Mouse (Mus musculus): ENCODE results near the gene Fbxw18. TPM values are rescaled to one million over a fixed set of nuclear protein-coding genes. Genes with fewer than 3 reads are reported as not detected.
"Not testable (repeated sequence)": the region's sequence is repeated elsewhere in the genome, so short reads cannot be mapped to it uniquely, and the experiment has no call there.

Gene Fbxw18
- polyA plus RNA-seq (2015; fragmentation: Nextera tagmentation; extraction: Ambion mirVana): 0.17 TPM in 1 of 2 replicates, not detected in the other

- not testable (repeated sequence) for H3K27me3 ChIP-seq; H3K4me1 ChIP-seq (replicated peaks); H3K4me3 ChIP-seq; ATAC-seq (ENCODE audit: low FRiP score, low read depth); H3K4me2 ChIP-seq; H3K9ac ChIP-seq; H3K9me3 ChIP-seq; H3K36me3 ChIP-seq; H3K27ac ChIP-seq (replicated peaks)
- 85% methylated on average over 4 of the region's 4 CpGs for WGBS
These were observed at the start of gene Fbxw18 for GRCm38 (mm10) chr9:109702600-109702999. TSS of gene Fbxw18 (minus strand) at chr9:109702700.

GRCm38 (mm10) chr9:109745989-109746388 is 43.5 kb upstream of the Fbxw18 start, which contains the start of gene Fbxw26:
TSS of gene Fbxw26 (minus strand) at chr9:109746089.
- WGBS: 82% methylated on average over 3 of the region's 3 CpGs
- H3K36me3 ChIP-seq: not testable (repeated sequence)

GRCm38 (mm10) chr9:109685299-109685698 is 17.2 kb downstream of the Fbxw18 start:
- ATAC-seq (ENCODE audit: low FRiP score, low read depth): no peak
- Histone ChIP-seq H3K9me3 (no peaks in the 10 kb centered on the region), H3K27ac (replicated peaks) (no peak overlapping the region), H3K27me3 (no peaks in the 10 kb centered on the region), H3K4me3 (no peak overlapping the region), H3K4me1 (replicated peaks) (no peaks in the 10 kb centered on the region), H3K4me2 (no peak overlapping the region), H3K36me3 (no peaks in the 10 kb centered on the region), H3K9ac (no peak overlapping the region)
- WGBS: 7% methylated on average over 1 of the region's 1 CpGs

More at GRCm38 (mm10) chr9:109745989-109746388, 43.5 kb upstream of the Fbxw18 start, which contains the start of gene Fbxw26:
- not testable (repeated sequence) for H3K4me2 ChIP-seq; H3K9me3 ChIP-seq; H3K27me3 ChIP-seq; H3K4me3 ChIP-seq; H3K27ac ChIP-seq (replicated peaks); H3K9ac ChIP-seq; ATAC-seq (ENCODE audit: low FRiP score, low read depth); H3K4me1 ChIP-seq (replicated peaks)

DNA sequence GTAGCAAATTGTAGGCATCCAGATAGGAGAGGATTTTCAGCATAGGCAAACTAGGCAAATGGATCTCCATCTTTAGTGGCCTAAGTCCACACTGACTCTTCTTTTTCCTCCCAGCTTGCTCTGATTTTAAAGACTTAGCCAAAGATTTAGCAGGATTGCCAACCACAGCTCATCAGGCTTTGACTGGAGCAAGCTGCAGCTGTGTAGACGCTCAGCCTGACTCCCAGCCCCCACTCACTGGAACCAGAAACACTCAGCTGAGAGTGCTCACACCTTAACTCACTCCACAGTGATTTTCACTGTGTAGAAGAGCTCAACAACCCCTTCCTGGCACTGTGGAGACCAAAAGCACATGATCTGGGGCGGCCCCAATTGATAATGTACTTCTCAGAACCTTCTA is 37.9 kb downstream of the Fbxw18 start, which contains the start of gene Fbxw25:
Fbxw25 (minus strand) TSS at position 101 of the 400 bp plus-strand sequence.
- H3K4me2 ChIP-seq; H3K4me1 ChIP-seq (replicated peaks); H3K9ac ChIP-seq; H3K36me3 ChIP-seq; ATAC-seq (ENCODE audit: low FRiP score, low read depth); H3K4me3 ChIP-seq; H3K9me3 ChIP-seq; H3K27me3 ChIP-seq; H3K27ac ChIP-seq (replicated peaks): not testable (repeated sequence)
- WGBS: 72% methylated on average over 2 of the region's 2 CpGs

Other genes starting within 250 kb of the Fbxw18 start
- not detected in 2 replicates for gene Fbxw19, start 206.8 kb downstream of the Fbxw18 start, polyA plus RNA-seq (2015; fragmentation: Nextera tagmentation; extraction: Ambion mirVana)
- 0.10 and 0.14 TPM in 2 replicates for gene Fbxw15, start 134.4 kb downstream of the Fbxw18 start, polyA plus RNA-seq (2015; fragmentation: Nextera tagmentation; extraction: Ambion mirVana)
- 0.14 TPM in 1 of 2 replicates, not detected in the other for gene Fbxw24, start 76.6 kb downstream of the Fbxw18 start, polyA plus RNA-seq (2015; fragmentation: Nextera tagmentation; extraction: Ambion mirVana)
- gene Fbxw25, start 38.0 kb downstream of the Fbxw18 start, polyA plus RNA-seq (2015; fragmentation: Nextera tagmentation; extraction: Ambion mirVana): not detected in 2 replicates
- not detected in 2 replicates for gene Fbxw26, start 43.4 kb upstream of the Fbxw18 start, polyA plus RNA-seq (2015; fragmentation: Nextera tagmentation; extraction: Ambion mirVana)
- gene Fbxw27, start 88.0 kb upstream of the Fbxw18 start, polyA plus RNA-seq (2015; fragmentation: Nextera tagmentation; extraction: Ambion mirVana): 0.41 TPM in 1 of 2 replicates, not detected in the other
- 0.21 TPM in 1 of 2 replicates, not detected in the other for gene Spink8, start 109.6 kb upstream of the Fbxw18 start, polyA plus RNA-seq (2015; fragmentation: Nextera tagmentation; extraction: Ambion mirVana)
- 70.6 and 72.9 TPM in 2 replicates for gene Nme6, start 130.0 kb upstream of the Fbxw18 start, polyA plus RNA-seq (2015; fragmentation: Nextera tagmentation; extraction: Ambion mirVana)
- 0.51 and 0.75 TPM in 2 replicates for gene Camp, start 146.9 kb upstream of the Fbxw18 start, polyA plus RNA-seq (2015; fragmentation: Nextera tagmentation; extraction: Ambion mirVana)
- 12.9 and 14.0 TPM in 2 replicates for gene Cdc25a, start 172.9 kb upstream of the Fbxw18 start, polyA plus RNA-seq (2015; fragmentation: Nextera tagmentation; extraction: Ambion mirVana)
- 181 and 201 TPM in 2 replicates for gene Map4, start 228.8 kb upstream of the Fbxw18 start, polyA plus RNA-seq (2015; fragmentation: Nextera tagmentation; extraction: Ambion mirVana)